Mouse (Mus musculus) midbrain, embryonic 14.5 days (tissue): ENCODE measurements around the gene Myom3. TPM values are rescaled to one million over a fixed set of nuclear protein-coding genes. Genes with fewer than 3 reads are reported as not detected.

ENCODE experiments used
- ATAC-seq: fragments of 200-750 bp; cut with Nextera tagmentation; 2 replicates; pipeline ENCODE4 v1.8.0; 2017; ENCODE audit warnings: moderate number of reproducible peaks, moderate library complexity; ENCODE audit not compliant: low FRiP score, low TSS enrichment
- DNase-seq: peaks from one replicate; pipeline ENCODE4 v3.0.0-alpha.2; 2015
- H3K27ac ChIP-seq: fragments of 300-500 bp; sonication (generic); replicated peaks from 2 replicates; pipeline ENCODE4 v1.5.1; 2014; ENCODE audit warnings: mild to moderate bottlenecking, low read depth, low read length, moderate library complexity
- H3K27me3 ChIP-seq: fragments of 300-500 bp; sonication (generic); 2 replicates; pipeline ENCODE4 v1.6.1; 2014; ENCODE audit warnings: low read length, control low read depth, mixed read lengths; ENCODE audit not compliant: control insufficient read depth, insufficient read depth
- H3K36me3 ChIP-seq: fragments of 300-500 bp; sonication (generic); 2 replicates; pipeline ENCODE4 v1.6.1; 2014; ENCODE audit warnings: low read length, control low read depth; ENCODE audit not compliant: control insufficient read depth, insufficient read depth
- H3K4me1 ChIP-seq: fragments of 300-500 bp; sonication (generic); 2 replicates; pipeline ENCODE4 v1.6.1; 2014; ENCODE audit warnings: mild to moderate bottlenecking, antibody characterized with exemption, low read length, control low read depth; ENCODE audit not compliant: control insufficient read depth, insufficient read depth
- H3K4me2 ChIP-seq: fragments of 300-500 bp; sonication (generic); 2 replicates; pipeline ENCODE4 v1.6.1; 2014; ENCODE audit warnings: mild to moderate bottlenecking, low read length, moderate library complexity
- H3K4me3 ChIP-seq: fragments of 300-500 bp; sonication (generic); replicated peaks from 2 replicates; pipeline ENCODE4 v1.5.1; 2014; ENCODE audit warnings: low read depth, low read length
- H3K9ac ChIP-seq: fragments of 300-500 bp; sonication (generic); replicated peaks from 2 replicates; pipeline ENCODE4 v1.6.1; 2014; ENCODE audit warnings: mild to moderate bottlenecking, low read length, moderate library complexity
- H3K9me3 ChIP-seq: fragments of 300-500 bp; sonication (generic); 2 replicates; pipeline ENCODE4 v1.6.1; 2016; ENCODE audit warnings: low read length, control low read depth, mixed read lengths; ENCODE audit not compliant: control insufficient read depth
- WGBS: fragments of 180-500 bp; shearing (Covaris S2); extraction: QIAGEN DNeasy Blood & Tissue Kit; methylation state at CpG from one replicate; pipeline ENCODE4 v1.1.7; 2014; 5-methylcytosine and 5-hydroxymethylcytosine counted together
- polyA plus RNA-seq: library from polyadenylated mRNA; unstranded; fragments of >200 nt; fragmentation: Nextera tagmentation; extraction: Ambion mirVana; gene quantifications from 2 replicates; pipeline ENCODE4 v1.2.1, GENCODE M21; 2014

The Myom3 gene
- polyA plus RNA-seq, 1 experiment from 2014 or later = 0.13 TPM

DNA sequence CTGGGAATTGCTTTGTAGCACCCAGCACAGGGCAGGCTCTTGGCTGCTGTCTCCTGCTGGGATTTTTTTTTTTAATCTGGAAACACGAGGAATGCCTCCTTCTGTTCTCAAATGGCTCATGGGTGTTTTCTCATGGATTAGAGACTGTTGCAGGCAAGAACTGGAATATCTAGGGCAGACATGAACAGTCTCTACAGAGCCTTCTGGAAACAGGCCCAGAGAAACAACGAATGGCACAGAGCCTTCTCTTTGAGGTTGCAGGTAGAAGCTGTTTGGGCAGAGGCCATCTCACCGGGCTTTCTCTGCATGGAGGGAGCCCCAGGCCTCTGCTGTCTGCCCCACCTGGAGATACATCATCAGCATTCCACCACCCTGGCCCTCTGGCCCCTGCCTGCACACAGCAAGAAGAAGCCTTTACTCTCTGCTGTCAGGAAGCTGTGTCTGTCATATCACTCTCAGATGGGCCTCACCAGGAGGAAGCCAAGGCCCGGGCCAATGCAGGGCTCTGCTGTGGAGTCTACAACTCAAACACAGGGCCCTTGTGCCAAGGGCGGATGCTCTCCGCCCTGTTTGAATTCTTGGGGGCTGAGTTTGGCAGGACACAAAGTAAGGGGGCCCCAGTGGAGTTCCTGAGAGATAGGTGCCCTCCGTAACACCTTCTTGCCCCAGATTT lies 7.3 kb upstream of the Myom3 start:
- H3K27me3 ChIP-seq = no peaks in the 10 kb centered on the region
- DNase-seq (no peak), ATAC-seq (no peak)
- no peak overlapping the region for H3K4me2 ChIP-seq
- no peaks in the 10 kb centered on the region for H3K36me3 ChIP-seq
- H3K9me3 ChIP-seq = peaks cover 6% of the 10 kb centered on the region; the same call in 1 of the 2 replicates
- H3K9ac ChIP-seq = no peak overlapping the region
- no peaks in the 10 kb centered on the region for H3K4me1 ChIP-seq
- WGBS = 84% methylated on average over 7 of the region's 7 CpGs
- H3K4me3 ChIP-seq = no peak overlapping the region
- H3K27ac ChIP-seq = no peak overlapping the region

DNA sequence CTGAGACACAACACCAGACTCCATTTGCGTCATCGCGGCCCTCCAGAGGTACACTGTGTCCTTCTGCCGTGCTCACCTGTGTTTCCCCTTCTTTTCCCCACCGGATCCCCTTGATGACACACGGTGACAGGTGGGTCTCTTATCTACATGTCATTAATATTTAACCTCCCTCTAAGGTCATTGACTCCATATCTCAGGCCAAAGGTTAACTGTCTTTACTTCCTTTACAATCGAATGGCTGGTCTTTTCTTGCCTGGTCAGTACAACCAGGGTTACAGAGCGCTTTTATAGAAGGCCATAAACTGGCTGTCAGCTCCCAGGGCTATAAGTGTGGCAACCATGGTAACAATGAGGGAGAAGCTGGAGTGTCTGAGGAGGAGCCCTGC lies 6.7 kb upstream of the Myom3 start:
- 95% methylated on average over 8 of the region's 8 CpGs for WGBS

DNA sequence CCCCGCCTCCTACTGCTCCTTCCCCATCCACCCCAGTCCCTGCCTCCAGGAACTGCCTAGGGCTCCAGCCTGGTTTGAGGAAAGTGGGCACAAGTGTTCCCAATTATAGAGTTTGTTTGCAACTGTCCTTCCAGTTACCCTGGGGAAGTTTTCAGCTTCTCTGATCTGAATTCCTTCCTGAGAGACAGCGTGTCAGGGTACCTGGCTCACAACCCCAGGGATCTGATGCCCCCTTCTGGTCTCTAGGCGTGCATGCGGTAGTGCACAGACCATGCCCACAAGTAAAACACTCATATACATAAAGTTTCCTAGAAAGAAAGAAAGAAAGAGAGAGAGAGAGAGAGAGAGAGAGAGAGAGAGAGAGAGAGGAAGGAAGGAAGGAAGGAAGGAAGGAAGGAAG lies 1.2 kb upstream of the Myom3 start:
- Histone ChIP-seq H3K36me3 (no peaks in the 10 kb centered on the region), H3K27ac (no peak overlapping the region), H3K4me1 (no peaks in the 10 kb centered on the region), H3K4me2 (no peak overlapping the region), H3K27me3 (no peaks in the 10 kb centered on the region), H3K9me3 (peaks cover 6% of the 10 kb centered on the region; the same call in 1 of the 2 replicates), H3K4me3 (no peak overlapping the region), H3K9ac (no peak overlapping the region)
- 35% methylated on average over 4 of the region's 4 CpGs for WGBS
- ATAC-seq (no peak), DNase-seq (peak; percentile 17)

More for the DNA sequence above, 6.7 kb upstream of the Myom3 start:
- H3K27ac ChIP-seq = no peak overlapping the region
- no peak overlapping the region for H3K9ac ChIP-seq
- H3K4me2 ChIP-seq = no peak overlapping the region
- ATAC-seq (no peak), DNase-seq (no peak)
- H3K4me3 ChIP-seq = no peak overlapping the region
- H3K36me3 ChIP-seq = no peaks in the 10 kb centered on the region
- H3K9me3 ChIP-seq = peaks cover 6% of the 10 kb centered on the region; the same call in 1 of the 2 replicates
- H3K27me3 ChIP-seq = no peaks in the 10 kb centered on the region
- H3K4me1 ChIP-seq = no peaks in the 10 kb centered on the region

DNA sequence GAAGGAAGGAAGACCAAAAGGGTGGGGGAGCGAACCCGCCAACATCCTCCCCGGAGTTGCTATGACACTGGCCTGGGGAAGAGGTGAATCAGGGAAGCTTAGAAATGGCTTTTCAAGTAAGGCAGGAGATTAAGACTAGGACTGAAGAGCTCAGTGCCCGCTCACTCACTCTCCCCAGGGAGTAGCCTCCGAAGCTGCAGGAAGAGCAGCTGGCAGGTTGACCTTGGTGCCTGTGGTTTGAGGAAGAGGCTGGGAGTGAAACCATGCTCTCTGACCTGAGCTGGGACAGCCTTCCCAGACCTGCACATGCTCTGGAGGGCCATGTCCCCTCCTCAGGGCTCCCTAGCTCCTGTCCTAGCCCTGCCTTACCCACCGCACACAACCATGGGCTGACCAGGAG lies 690 bp upstream of the Myom3 start:
- no peak overlapping the region for H3K27ac ChIP-seq
- peaks cover 5% of the 10 kb centered on the region; the same call in 1 of the 2 replicates for H3K9me3 ChIP-seq
- H3K36me3 ChIP-seq = no peaks in the 10 kb centered on the region
- H3K9ac ChIP-seq = no peak overlapping the region
- H3K27me3 ChIP-seq = no peaks in the 10 kb centered on the region
- DNase-seq (no peak), ATAC-seq (no peak)
- H3K4me1 ChIP-seq = no peaks in the 10 kb centered on the region
- H3K4me2 ChIP-seq = no peak overlapping the region
- WGBS = 30% methylated on average over 6 of the region's 6 CpGs
- no peak overlapping the region for H3K4me3 ChIP-seq

DNA sequence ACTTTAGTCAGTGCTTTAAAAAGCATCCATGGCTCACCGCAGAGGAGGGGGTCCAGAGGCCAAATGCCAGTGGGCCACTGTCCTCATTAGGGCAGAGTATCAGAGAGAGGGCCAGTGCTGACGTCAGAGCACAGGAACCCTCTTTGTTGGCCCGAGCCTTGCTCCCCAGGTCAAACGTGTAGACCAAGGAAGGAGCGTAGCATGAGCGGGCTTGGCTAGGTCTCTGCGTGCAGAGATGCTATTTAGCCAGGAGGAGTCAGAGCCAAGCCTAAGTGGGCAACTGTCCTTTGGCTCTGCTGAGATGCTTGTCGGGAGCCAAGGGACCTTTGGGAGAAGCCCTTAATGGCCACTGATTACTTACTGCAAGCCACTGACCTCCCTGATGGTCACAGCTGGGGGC lies 1.5 kb downstream of the Myom3 start:
- no peaks in the 10 kb centered on the region for H3K4me1 ChIP-seq
- no peak for ATAC-seq
- 74% methylated on average over 8 of the region's 8 CpGs for WGBS

DNA sequence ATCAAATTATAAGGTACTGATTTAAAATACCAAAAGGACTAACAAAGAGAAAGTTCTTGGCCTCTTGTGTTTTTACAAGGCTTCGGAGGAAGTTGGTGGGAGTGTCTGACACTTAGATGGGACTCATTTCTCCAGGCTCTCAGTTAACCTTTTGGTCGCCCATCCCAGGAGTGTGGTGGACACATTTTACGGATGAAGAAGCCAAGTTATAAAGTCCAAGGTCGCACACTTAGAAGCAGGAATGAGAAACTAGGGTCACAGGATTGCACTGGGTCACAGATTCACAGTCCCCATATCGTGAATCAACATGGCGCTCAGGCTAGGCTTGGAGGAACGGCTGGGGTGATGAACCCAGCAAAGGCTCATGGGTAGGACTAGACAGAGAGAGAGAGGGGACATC lies 2.1 kb downstream of the Myom3 start:
- Histone ChIP-seq H3K9me3 (no peaks in the 10 kb centered on the region), H3K9ac (no peak overlapping the region), H3K36me3 (no peaks in the 10 kb centered on the region), H3K27me3 (no peaks in the 10 kb centered on the region), H3K27ac (no peak overlapping the region), H3K4me1 (no peaks in the 10 kb centered on the region), H3K4me3 (no peak overlapping the region), H3K4me2 (no peak overlapping the region)
- DNase-seq (no peak), ATAC-seq (no peak)
- WGBS = 85% methylated on average over 7 of the region's 7 CpGs

More for the DNA sequence above, 1.5 kb downstream of the Myom3 start:
- H3K9me3 ChIP-seq = no peaks in the 10 kb centered on the region
- no peak overlapping the region for H3K4me2 ChIP-seq
- H3K4me3 ChIP-seq = no peak overlapping the region
- H3K9ac ChIP-seq = no peak overlapping the region
- H3K27me3 ChIP-seq = no peaks in the 10 kb centered on the region
- no peaks in the 10 kb centered on the region for H3K36me3 ChIP-seq
- H3K27ac ChIP-seq = no peak overlapping the region
- DNase-seq = no peak

DNA sequence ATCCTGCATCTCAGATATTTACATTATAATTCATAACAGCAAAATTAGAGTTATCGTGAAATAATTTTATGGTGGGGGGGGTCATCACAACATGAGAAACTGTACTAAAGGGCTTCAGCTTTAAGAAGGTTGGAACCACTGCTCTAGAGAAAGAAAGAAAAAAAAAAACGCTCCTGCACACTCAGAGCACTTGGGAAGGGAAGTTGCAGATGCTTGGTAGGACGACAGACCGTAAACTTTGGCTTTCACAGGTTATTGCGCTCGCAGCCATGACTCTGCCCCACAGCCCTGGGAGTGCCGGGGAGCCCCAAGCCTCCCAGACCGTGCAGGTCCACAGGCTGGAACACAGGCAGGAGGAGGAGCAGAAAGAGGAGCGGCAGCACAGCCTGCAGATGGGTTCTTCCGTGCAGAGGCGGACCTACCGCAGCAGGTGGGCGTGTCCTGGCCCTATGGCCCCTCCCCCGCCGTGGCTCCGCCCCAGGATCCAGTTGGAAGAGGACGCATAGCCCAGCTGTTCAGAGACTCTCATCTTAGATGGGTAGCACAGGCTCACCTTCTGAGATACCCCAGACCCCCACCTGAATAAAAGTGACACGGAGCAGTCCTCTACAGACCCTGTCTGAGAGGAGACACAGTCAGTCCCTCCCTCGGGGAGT lies 2.9 kb downstream of the Myom3 start:
- Histone ChIP-seq H3K9ac (0 out of 2 replicates have a peak overlapping the region, but pooled peaks have one; percentile 21), H3K4me3 (no peak overlapping the region; the same call in 1 of the 2 replicates), H3K4me2 (peak overlapping the region; percentile 44), H3K27me3 (no peaks in the 10 kb centered on the region), H3K9me3 (no peaks in the 10 kb centered on the region), H3K4me1 (no peaks in the 10 kb centered on the region), H3K27ac (no peak overlapping the region), H3K36me3 (no peaks in the 10 kb centered on the region)
- ATAC-seq (no peak), DNase-seq (peak; percentile 66)
- 9% methylated on average over 19 of the region's 19 CpGs for WGBS

DNA sequence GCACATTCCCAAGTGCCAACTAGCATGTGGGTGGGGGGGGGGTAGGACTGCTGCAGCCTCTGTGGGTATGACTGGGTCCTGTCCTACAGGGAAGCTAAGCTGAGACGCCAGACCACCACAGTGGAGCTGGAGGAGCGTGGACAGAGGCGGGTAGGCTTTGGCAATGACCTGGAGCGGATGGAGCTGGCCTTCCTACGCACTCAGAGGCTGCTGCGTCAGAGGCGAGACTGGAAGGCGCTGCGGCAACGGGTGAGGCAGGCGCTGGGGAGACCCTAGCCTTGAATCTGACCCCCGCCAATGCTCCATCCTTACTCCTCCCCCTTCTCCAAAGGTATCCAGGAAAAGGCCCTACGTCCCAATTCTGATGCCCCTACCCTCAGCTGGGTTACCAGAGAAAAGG lies 5.2 kb downstream of the Myom3 start:
- Histone ChIP-seq H3K9me3 (no peaks in the 10 kb centered on the region), H3K36me3 (no peaks in the 10 kb centered on the region), H3K4me3 (no peak overlapping the region), H3K4me1 (no peaks in the 10 kb centered on the region), H3K9ac (no peak overlapping the region), H3K4me2 (no peak overlapping the region), H3K27ac (no peak overlapping the region), H3K27me3 (no peaks in the 10 kb centered on the region)
- DNase-seq (no peak), ATAC-seq (no peak)
- 86% methylated on average over 13 of the region's 13 CpGs for WGBS

DNA sequence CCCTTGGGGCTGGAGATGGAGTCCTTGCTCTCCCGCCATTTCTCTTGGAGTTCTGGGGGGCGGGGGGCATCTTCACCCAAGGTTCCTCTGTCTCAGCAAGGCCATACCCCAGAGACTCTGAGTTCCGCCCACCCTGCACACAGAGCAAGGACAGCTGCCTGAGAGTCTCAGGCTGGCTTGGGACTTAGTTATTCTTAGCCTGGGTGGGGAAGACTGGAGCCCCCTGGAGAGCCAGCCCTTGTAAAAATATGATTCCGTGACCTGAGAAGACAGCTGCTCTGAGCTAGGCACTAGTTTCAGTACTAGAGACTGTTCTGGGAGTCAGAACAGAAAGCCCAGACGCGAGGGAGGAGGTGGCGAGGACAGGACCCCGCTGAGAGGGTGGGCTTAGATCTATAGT lies 6.2 kb downstream of the Myom3 start:
- no peak for DNase-seq
- H3K4me2 ChIP-seq = no peak overlapping the region
- no peaks in the 10 kb centered on the region for H3K9me3 ChIP-seq
- no peak overlapping the region for H3K4me3 ChIP-seq
- no peak overlapping the region for H3K27ac ChIP-seq
- no peaks in the 10 kb centered on the region for H3K27me3 ChIP-seq
- WGBS = 76% methylated on average over 8 of the region's 8 CpGs
- H3K36me3 ChIP-seq = no peaks in the 10 kb centered on the region
- H3K9ac ChIP-seq = no peak overlapping the region
- H3K4me1 ChIP-seq = no peaks in the 10 kb centered on the region
- no peak for ATAC-seq
